Mouse (Mus musculus): ENCODE measurements around the gene Ugt1a6a.

GRCm38 (mm10) chr1:88248658-88249057, 114.0 kb downstream of the Ugt1a6a start:
- TF ChIP-seq CTCF (IDR thresholded peaks at IDR 0.05; ENCODE audit: borderline replicate concordance, insufficient read depth, low read length), result no peak
- TF ChIP-seq POLR2A (IDR thresholded peaks at IDR 0.05; ENCODE audit: low read depth, low read length), result no peak
